Mouse (Mus musculus) MEL (cell line): ENCODE results near the gene Nptx1. TPM values are rescaled to one million over a fixed set of nuclear protein-coding genes. Genes with fewer than 3 reads are reported as not detected.

Source experiments
- DNase-seq: peaks from one replicate; pipeline ENCODE4 v3.0.0; 2011; ENCODE audit warnings: low read depth, low spot score
- H3K27ac ChIP-seq: 2 replicates; pipeline ENCODE4 v1.5.1; 2012; ENCODE audit warnings: low read depth, mild to moderate bottlenecking, control low read depth, low read length, moderate library complexity; ENCODE audit not compliant: control insufficient read depth
- H3K27me3 ChIP-seq, 2 experiments: fragments of 150-350 bp in 1 of 2; sonication (generic) in 1 of 2; 2 replicates each; pipeline ENCODE4 v1.6.1; 2012; ENCODE audit warnings: low read length in 2 of 2, mild to moderate bottlenecking in 2 of 2, improper control_type of control experiment in 1 of 2, moderate library complexity in 1 of 2; ENCODE audit not compliant: insufficient read depth in 2 of 2, control insufficient read depth in 1 of 2
- H3K36me3 ChIP-seq, 2 experiments: 2 replicates each; pipeline ENCODE4 v1.6.1; 2012 to 2014; ENCODE audit warnings: low read length in 2 of 2, improper control_type of control experiment in 1 of 2, inconsistent platforms in 1 of 2, mild to moderate bottlenecking in 1 of 2; ENCODE audit not compliant: insufficient read depth in 2 of 2, control insufficient read depth in 1 of 2
- H3K4me1 ChIP-seq, 2 experiments: fragments of 150-350 bp in 1 of 2; sonication (generic) in 1 of 2; 2 replicates each; pipeline ENCODE4 v1.6.1; 2012; ENCODE audit warnings: low read length in 2 of 2, improper control_type of control experiment in 1 of 2, mild to moderate bottlenecking in 1 of 2; ENCODE audit not compliant: insufficient read depth in 2 of 2, control insufficient read depth in 1 of 2
- H3K4me3 ChIP-seq, 2 experiments: fragments of 150-350 bp in 1 of 2; sonication (generic) in 1 of 2; 2 replicates each; pipeline ENCODE4 v1.5.1; 2012; ENCODE audit warnings: low read depth in 2 of 2, low read length in 2 of 2, mild to moderate bottlenecking in 2 of 2, moderate library complexity in 2 of 2, control low read depth in 1 of 2, improper control_type of control experiment in 1 of 2; ENCODE audit not compliant: control insufficient read depth in 1 of 2, insufficient read depth in 1 of 2
- H3K79me2 ChIP-seq: 2 replicates; pipeline ENCODE4 v1.6.1; 2012; ENCODE audit warnings: mild to moderate bottlenecking, low read length, moderate library complexity; ENCODE audit not compliant: control insufficient read depth, poor library complexity, insufficient read depth
- H3K9ac ChIP-seq: 2 replicates; pipeline ENCODE4 v1.6.1; 2012; ENCODE audit warnings: low read depth, mild to moderate bottlenecking, control low read depth, low read length, moderate library complexity; ENCODE audit not compliant: control insufficient read depth, poor library complexity, severe bottlenecking
- H3K9me3 ChIP-seq: fragments of 150-350 bp; sonication (generic); replicated peaks from 2 replicates; pipeline ENCODE4 v1.6.1; 2012; ENCODE audit warnings: mild to moderate bottlenecking, low read length, improper control_type of control experiment, moderate library complexity; ENCODE audit not compliant: insufficient read depth
- BHLHE40 ChIP-seq: IDR thresholded peaks from 2 replicates; pipeline ENCODE4 v1.6.1; 2012; ENCODE audit warnings: low read depth, mild to moderate bottlenecking, inconsistent platforms, low read length, improper control_type of control experiment, borderline replicate concordance
- CHD1 ChIP-seq: IDR thresholded peaks from 2 replicates; pipeline ENCODE4 v1.6.1; 2012; ENCODE audit warnings: low read depth, mild to moderate bottlenecking, inconsistent platforms, low read length, improper control_type of control experiment
- CHD2 ChIP-seq: IDR thresholded peaks from 2 replicates; pipeline ENCODE4 v1.6.1; 2011; ENCODE audit warnings: low read length, improper control_type of control experiment
- CTCF ChIP-seq, 3 experiments: IDR thresholded peaks in 2 of 3; conservative IDR thresholded peaks in 1 of 3; 2 replicates each; pipeline ENCODE4 v1.5.1; 2011 to 2012; ENCODE audit warnings: low read length in 3 of 3, low read depth in 2 of 3, mild to moderate bottlenecking in 2 of 3, improper control_type of control experiment in 1 of 3, inconsistent platforms in 1 of 3, mixed read lengths in 1 of 3, moderate library complexity in 1 of 3; ENCODE audit not compliant: control insufficient read depth in 1 of 3, insufficient read depth in 1 of 3, poor library complexity in 1 of 3, severe bottlenecking in 1 of 3
- EP300 ChIP-seq, 2 experiments: IDR thresholded peaks; 2 replicates each; pipeline ENCODE4 v1.6.1; 2011; ENCODE audit warnings: improper control_type of control experiment in 2 of 2, low read length in 2 of 2, low read depth in 1 of 2, mild to moderate bottlenecking in 1 of 2
- ETS1 ChIP-seq: IDR thresholded peaks from 2 replicates; pipeline ENCODE4 v1.6.1; 2012; ENCODE audit warnings: low read depth, mild to moderate bottlenecking, inconsistent platforms, low read length, improper control_type of control experiment, moderate library complexity
- GABPA ChIP-seq: IDR thresholded peaks from 2 replicates; pipeline ENCODE4 v1.6.1; 2012; ENCODE audit warnings: low read depth, mild to moderate bottlenecking, inconsistent platforms, low read length, improper control_type of control experiment, moderate library complexity
- GATA1 ChIP-seq: IDR thresholded peaks from 2 replicates; pipeline ENCODE4 v1.6.1; 2011; ENCODE audit warnings: low read depth, low read length, improper control_type of control experiment
- HCFC1 ChIP-seq: IDR thresholded peaks from 2 replicates; pipeline ENCODE4 v1.6.1; 2012; ENCODE audit warnings: low read depth, mild to moderate bottlenecking, inconsistent platforms, low read length, improper control_type of control experiment, moderate library complexity
- JUND ChIP-seq: IDR thresholded peaks from 2 replicates; pipeline ENCODE4 v1.6.1; 2011; ENCODE audit warnings: low read depth, mild to moderate bottlenecking, improper control_type of control experiment, low read length
- MAX ChIP-seq: IDR thresholded peaks from 2 replicates; pipeline ENCODE4 v1.6.1; 2011; ENCODE audit warnings: low read length, improper control_type of control experiment
- MAZ ChIP-seq: IDR thresholded peaks from 2 replicates; pipeline ENCODE4 v1.6.1; 2012; ENCODE audit warnings: low read depth, mild to moderate bottlenecking, inconsistent platforms, low read length, improper control_type of control experiment
- MYB ChIP-seq: IDR thresholded peaks from 2 replicates; pipeline ENCODE4 v1.6.1; 2011; ENCODE audit warnings: mild to moderate bottlenecking, low read depth, low read length, improper control_type of control experiment
- MYC ChIP-seq: IDR thresholded peaks from 2 replicates; pipeline ENCODE4 v1.6.1; 2011; ENCODE audit warnings: low read depth, mild to moderate bottlenecking, low read length, improper control_type of control experiment, moderate library complexity
- NRF1 ChIP-seq: IDR thresholded peaks from 2 replicates; pipeline ENCODE4 v1.6.1; 2014; ENCODE audit warnings: low read depth, mild to moderate bottlenecking, inconsistent platforms, low read length, improper control_type of control experiment, moderate library complexity; ENCODE audit not compliant: poor library complexity, insufficient read depth, severe bottlenecking
- POLR2A ChIP-seq, 2 experiments: IDR thresholded peaks; 2 replicates each; pipeline ENCODE4 v1.6.1; 2011 to 2012; ENCODE audit warnings: low read length in 2 of 2, mild to moderate bottlenecking in 2 of 2, control low read depth in 1 of 2, improper control_type of control experiment in 1 of 2, low read depth in 1 of 2, moderate library complexity in 1 of 2; ENCODE audit not compliant: control insufficient read depth in 1 of 2, insufficient read depth in 1 of 2, poor library complexity in 1 of 2
- POLR2AphosphoS2 ChIP-seq: IDR thresholded peaks from 2 replicates; pipeline ENCODE4 v1.6.1; 2011; ENCODE audit warnings: low read length, improper control_type of control experiment
- RAD21 ChIP-seq: IDR thresholded peaks from 2 replicates; pipeline ENCODE4 v1.6.1; 2011; ENCODE audit warnings: mild to moderate bottlenecking, low read depth, low read length, improper control_type of control experiment
- SIN3A ChIP-seq: IDR thresholded peaks from 2 replicates; pipeline ENCODE4 v1.6.1; 2012; ENCODE audit warnings: low read length, improper control_type of control experiment, inconsistent platforms
- SMC3 ChIP-seq: IDR thresholded peaks from 2 replicates; pipeline ENCODE4 v1.6.1; 2011; ENCODE audit warnings: low read depth, low read length, improper control_type of control experiment
- UBTF ChIP-seq: IDR thresholded peaks from 2 replicates; pipeline ENCODE4 v1.6.1; 2012; ENCODE audit warnings: low read depth, mild to moderate bottlenecking, inconsistent platforms, low read length, improper control_type of control experiment, moderate library complexity, borderline replicate concordance; ENCODE audit not compliant: insufficient read depth
- USF2 ChIP-seq, 2 experiments: IDR thresholded peaks; 2 replicates each; pipeline ENCODE4 v1.6.1; 2011 to 2012; ENCODE audit warnings: improper control_type of control experiment in 2 of 2, low read length in 2 of 2, borderline replicate concordance in 1 of 2, inconsistent platforms in 1 of 2, low read depth in 1 of 2, mild to moderate bottlenecking in 1 of 2; ENCODE audit not compliant: insufficient read depth in 1 of 2
- ZC3H11A ChIP-seq: IDR thresholded peaks from 2 replicates; pipeline ENCODE4 v1.6.1; 2012; ENCODE audit warnings: low read depth, mild to moderate bottlenecking, inconsistent platforms, low read length, improper control_type of control experiment
- ZMIZ1 ChIP-seq: IDR thresholded peaks from 2 replicates; pipeline ENCODE4 v1.6.1; 2012; ENCODE audit warnings: low read depth, mild to moderate bottlenecking, inconsistent platforms, low read length, improper control_type of control experiment, moderate library complexity
- polyA plus RNA-seq, 2 experiments: library from polyadenylated mRNA; stranded (reverse) in 1 of 2; unstranded in 1 of 2; fragments of >175 nt in 1 of 2; fragments of >200 nt in 1 of 2; gene quantifications; 2 replicates each; pipeline versions ENCODE4 v1.2.1 to v1.2.4; 2012; ENCODE audit warnings: low replicate concordance in 2 of 2, low read depth in 1 of 2; ENCODE audit not compliant: insufficient read length in 2 of 2, insufficient read depth in 1 of 2, missing spikeins in 1 of 2
- total RNA-seq: library from RNA; depleted of rRNA; stranded (reverse); fragments of 300-350 nt; gene quantifications from 2 replicates; pipeline ENCODE4 v1.2.3, GENCODE M21; 2012

Gene Nptx1
- total and polyA plus RNA-seq, 3 experiments = not detected

DNA sequence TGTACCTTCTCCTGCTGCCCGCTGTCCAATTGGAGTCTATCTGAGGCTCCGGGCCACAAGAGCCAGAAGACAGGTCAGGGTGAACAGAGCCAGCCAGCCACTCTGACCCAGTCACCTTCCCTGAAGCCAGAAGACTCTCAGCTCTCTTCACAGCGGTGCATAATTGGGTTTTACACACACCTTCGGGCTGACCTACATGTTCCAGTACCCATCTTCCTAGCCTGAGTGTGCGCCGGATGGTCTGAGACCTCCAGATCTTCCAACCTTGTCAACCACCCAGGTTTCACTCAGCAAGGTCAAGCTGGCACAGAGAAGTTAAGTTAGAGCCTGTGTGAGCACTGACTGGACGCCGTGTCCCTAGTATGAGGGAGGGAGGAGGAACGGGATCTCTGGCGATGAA, 16.8 kb upstream of the Nptx1 start:
- Histone ChIP-seq H3K27me3 (peaks cover 9 to 17% of the 10 kb centered on the region in 2 experiments), H3K4me3 (no peak overlapping the region), H3K4me1 (no peaks in the 10 kb centered on the region), H3K36me3 (no peaks in the 10 kb centered on the region), H3K79me2 (no peaks in the 10 kb centered on the region), H3K9me3 (no peaks in the 10 kb centered on the region), H3K9ac (no peak overlapping the region), H3K27ac (no peak overlapping the region)
- TF ChIP-seq CHD2 = no peak
- TF ChIP-seq JUND = no peak
- TF ChIP-seq CHD1 = no peak
- TF ChIP-seq SMC3 = no peak
- TF ChIP-seq BHLHE40 = no peak
- no peak for TF ChIP-seq ZMIZ1
- TF ChIP-seq POLR2AphosphoS2 = no peak
- no peak for TF ChIP-seq RAD21
- no peak for TF ChIP-seq GATA1
- no peak for TF ChIP-seq USF2 (IDR thresholded peaks at IDR 0.05; ENCODE audit: borderline replicate concordance in 1 of 2, insufficient read depth in 1 of 2, low read depth in 1 of 2, low read length in 2 of 2)
- no peak for TF ChIP-seq NRF1
- TF ChIP-seq POLR2A (IDR thresholded peaks at IDR 0.05; ENCODE audit: control insufficient read depth in 1 of 2, insufficient read depth in 1 of 2, low read depth in 1 of 2, low read length in 2 of 2, poor library complexity in 1 of 2) = no peak
- no peak for TF ChIP-seq ETS1
- TF ChIP-seq MAX = no peak
- no peak for TF ChIP-seq HCFC1
- DNase-seq = no peak

DNA sequence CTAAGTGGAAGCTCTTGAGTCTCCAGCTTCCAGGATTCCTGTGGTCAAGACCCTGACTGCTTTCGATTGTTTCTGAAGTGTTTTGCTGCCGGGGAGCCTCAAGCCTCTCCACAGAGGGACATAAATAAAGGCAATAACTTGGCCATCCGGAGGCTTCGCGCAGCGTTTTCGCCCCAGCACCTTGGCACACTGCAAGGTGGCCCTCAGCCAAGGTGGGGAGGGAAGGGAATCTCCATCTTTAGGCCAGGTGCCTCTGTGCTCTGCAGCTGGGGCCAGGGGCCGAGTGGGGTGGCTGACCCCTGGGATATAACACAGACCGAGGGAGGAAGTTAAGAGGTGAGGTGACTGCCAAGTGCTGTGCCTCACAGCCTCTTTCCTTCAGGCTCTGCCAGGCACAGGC, 15.6 kb upstream of the Nptx1 start:
- Histone ChIP-seq H3K4me1 (no peaks in the 10 kb centered on the region), H3K9me3 (no peaks in the 10 kb centered on the region), H3K27ac (no peak overlapping the region), H3K9ac (no peak overlapping the region), H3K79me2 (no peaks in the 10 kb centered on the region), H3K27me3 (peaks cover 7 to 17% of the 10 kb centered on the region in 2 experiments), H3K36me3 (no peaks in the 10 kb centered on the region), H3K4me3 (no peak overlapping the region)
- TF ChIP-seq GABPA (no peak), SIN3A (no peak)
- DNase-seq = no peak

DNA sequence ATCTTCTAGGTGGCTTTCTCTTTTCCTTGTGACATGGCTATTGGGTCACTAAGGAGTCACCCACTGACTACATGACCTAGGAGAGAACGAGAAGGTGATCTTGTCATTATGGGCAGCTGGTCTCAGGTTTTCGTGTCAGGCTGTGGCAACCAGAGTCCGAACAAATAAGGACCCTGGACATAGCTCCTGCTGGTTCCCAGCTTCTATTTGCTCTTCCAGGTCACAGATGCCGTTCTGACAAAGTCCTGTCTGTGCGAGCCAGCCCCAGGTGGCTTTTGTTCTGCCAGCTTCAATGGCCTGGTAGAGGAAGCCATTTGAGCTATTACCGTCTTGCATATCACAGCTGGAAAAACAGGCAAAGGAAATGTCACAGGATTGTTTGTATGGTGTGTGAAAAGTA, 14.7 kb upstream of the Nptx1 start:
- no peak for TF ChIP-seq UBTF
- TF ChIP-seq EP300 (IDR thresholded peaks at IDR 0.05; ENCODE audit: low read depth in 1 of 2, low read length in 2 of 2) = no peak
- no peak for TF ChIP-seq ETS1
- TF ChIP-seq MYC = no peak
- no peak for TF ChIP-seq MAZ
- no peak for TF ChIP-seq ZMIZ1
- no peak for TF ChIP-seq ZC3H11A
- no peak for TF ChIP-seq CTCF (IDR thresholded peaks at IDR 0.05 in 2 of 3, conservative IDR thresholded peaks at IDR 0.05 in 1 of 3; ENCODE audit: control insufficient read depth in 1 of 3, insufficient read depth in 1 of 3, low read depth in 2 of 3, low read length in 3 of 3, poor library complexity in 1 of 3, severe bottlenecking in 1 of 3)
- TF ChIP-seq POLR2AphosphoS2 = no peak
- no peak for TF ChIP-seq GABPA
- TF ChIP-seq NRF1 = no peak
- no peak for TF ChIP-seq MYB
- TF ChIP-seq MAX = no peak
- Histone ChIP-seq H3K27me3 (peaks cover 7 to 17% of the 10 kb centered on the region in 2 experiments), H3K9me3 (no peaks in the 10 kb centered on the region), H3K27ac (no peak overlapping the region), H3K36me3 (no peaks in the 10 kb centered on the region), H3K4me1 (no peaks in the 10 kb centered on the region), H3K79me2 (no peaks in the 10 kb centered on the region), H3K4me3 (no peak overlapping the region), H3K9ac (no peak overlapping the region)
- no peak for DNase-seq
